ENCODE assay signal across 8 mouse cellular contexts in the genomic region with DNA sequence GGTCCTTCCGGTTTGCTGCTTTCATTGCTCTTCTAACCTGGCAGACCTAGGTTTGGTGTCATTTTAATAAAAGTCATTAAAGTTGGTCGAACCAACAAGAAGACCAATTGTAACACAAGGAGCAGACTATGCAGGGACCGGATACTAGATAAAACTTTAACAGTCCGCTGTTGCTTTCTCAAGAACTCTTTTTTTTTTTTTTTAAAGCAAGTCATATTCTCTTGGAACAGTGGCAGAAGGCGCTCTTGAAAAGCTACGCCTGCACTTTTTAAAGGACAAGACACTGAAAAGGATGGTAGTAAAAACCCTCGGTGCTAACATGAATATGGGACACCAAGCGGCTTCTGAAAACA. TPM values are rescaled to one million over a fixed set of nuclear protein-coding genes. Genes with fewer than 3 reads are reported as not detected.
A peak's percentile ranks its signal among the peaks of the same experiment; 100 is the strongest.
DNase-seq lines count a peak whose midpoint lies in the region; ATAC-seq and TF ChIP-seq lines count a peak whose summit lies in the region.

No protein-coding gene starts in this region.

- H3K4me2 ChIP-seq in heart, embryonic 13.5 days = peak overlapping the region; percentile 77
- H3K4me2 ChIP-seq in heart, embryonic 16.5 days (ENCODE audit: low read depth, low read length) = peak overlapping the region; percentile 58

- no peak for ATAC-seq in heart, embryonic 13.5 days (ENCODE audit: extremely low read depth, insufficient number of reproducible peaks, low FRiP score, low TSS enrichment)
- ATAC-seq in G1E (ENCODE audit: extremely low read depth, insufficient number of reproducible peaks, low FRiP score, poor library complexity, severe bottlenecking) = no peak
- no peak for ATAC-seq in heart, embryonic 16.5 days (replicated peaks; ENCODE audit: extremely low read depth, insufficient read depth, low FRiP score)

- H3K9ac ChIP-seq in heart, embryonic 13.5 days = peak overlapping the region; percentile 92
- peak overlapping the region; percentile 82 for H3K9ac ChIP-seq in heart, embryonic 16.5 days (ENCODE audit: low read length)

- no peaks in the 10 kb centered on the region for H3K9me3 ChIP-seq in heart, embryonic 13.5 days
- no peaks in the 10 kb centered on the region for H3K9me3 ChIP-seq in G1E (replicated peaks)
- H3K9me3 ChIP-seq in heart, embryonic 16.5 days (replicated peaks; ENCODE audit: control insufficient read depth, low read length) = no peaks in the 10 kb centered on the region
- H3K9me3 ChIP-seq in midbrain, embryonic 10.5 days (replicated peaks) = no peaks in the 10 kb centered on the region

- peaks cover 26% of the 10 kb centered on the region for H3K4me1 ChIP-seq in heart, embryonic 13.5 days
- H3K4me1 ChIP-seq in G1E (ENCODE audit: insufficient read depth, low read depth, low read length) = peaks cover 19% of the 10 kb centered on the region
- peaks cover 12% of the 10 kb centered on the region for H3K4me1 ChIP-seq in heart, embryonic 16.5 days (ENCODE audit: control insufficient read depth, insufficient read depth, low read length)
- peaks cover 13% of the 10 kb centered on the region for H3K4me1 ChIP-seq in midbrain, embryonic 10.5 days

- intact Hi-C loops in left cerebral cortex, postnatal 10 days (cut with DNase I) = no loop called here

- H3K27me3 ChIP-seq in heart, embryonic 13.5 days (replicated peaks) = no peaks in the 10 kb centered on the region
- peaks cover 9% of the 10 kb centered on the region for H3K27me3 ChIP-seq in G1E (ENCODE audit: insufficient read depth, low read length)
- H3K27me3 ChIP-seq in heart, embryonic 16.5 days (ENCODE audit: control insufficient read depth, insufficient read depth, low read length) = no peaks in the 10 kb centered on the region
- no peaks in the 10 kb centered on the region for H3K27me3 ChIP-seq in midbrain, embryonic 10.5 days (ENCODE audit: low read depth, poor library complexity, severe bottlenecking)

- TF ChIP-seq CTCF in G1E (IDR thresholded peaks at IDR 0.05; ENCODE audit: low read depth, low read length) = no peak

- DNase-seq in heart, adult 11 months = no peak
- DNase-seq in G1E (ENCODE audit: low spot score) = peak; percentile 3
- no peak for DNase-seq in midbrain, embryonic 10.5 days (ENCODE audit: low spot score)
- no peak for DNase-seq in spleen, postnatal 14 days (ENCODE audit: low spot score in 2 of 2)
- no peak for DNase-seq in left cerebral cortex, postnatal 10 days (ENCODE audit: extremely low spot score in 1 of 2, low spot score in 2 of 2)
- no peak for DNase-seq in layer of hippocampus, adult 9-11 months

- H3K27ac ChIP-seq in heart, embryonic 13.5 days (replicated peaks) = peak overlapping the region; percentile 95
- peak overlapping the region; percentile 89 for H3K27ac ChIP-seq in heart, embryonic 16.5 days (ENCODE audit: low read length)
- H3K27ac ChIP-seq in midbrain, embryonic 10.5 days (replicated peaks) = peak overlapping the region; percentile 89

- peaks cover 12% of the 10 kb centered on the region for H3K36me3 ChIP-seq in heart, embryonic 13.5 days
- H3K36me3 ChIP-seq in G1E (replicated peaks) = peaks cover 15% of the 10 kb centered on the region
- peaks cover 4% of the 10 kb centered on the region for H3K36me3 ChIP-seq in heart, embryonic 16.5 days (ENCODE audit: control insufficient read depth, insufficient read depth)
- H3K36me3 ChIP-seq in midbrain, embryonic 10.5 days = no peaks in the 10 kb centered on the region

- H3K4me3 ChIP-seq in heart, embryonic 13.5 days = peak overlapping the region; percentile 89
- H3K4me3 ChIP-seq in G1E (ENCODE audit: low read depth, low read length) = peak overlapping the region; percentile 80
- peak overlapping the region; percentile 75 for H3K4me3 ChIP-seq in heart, embryonic 16.5 days (ENCODE audit: low read length)
- H3K4me3 ChIP-seq in midbrain, embryonic 10.5 days = peak overlapping the region; percentile 82

- 4% methylated on average over 8 of the region's 8 CpGs for WGBS in heart, embryonic 13.5 days
- WGBS in heart, embryonic 16.5 days = 6% methylated on average over 8 of the region's 8 CpGs
- WGBS in midbrain, embryonic 10.5 days = 17% methylated on average over 8 of the region's 8 CpGs

RNA-seq across cellular contexts. Expression of a gene that starts 0.7 kb away (rescaled TPM):
- polyA plus RNA-seq in heart, embryonic 13.5 days (2015; fragmentation: Nextera tagmentation; extraction: Ambion mirVana) = 24.2 and 26.3 TPM in 2 replicates
- total RNA-seq in G1E (2014; fragmentation: Nextera tagmentation) = 35.6 and 36.7 TPM in 2 replicates
- 27.9 and 28.3 TPM in 2 replicates for total RNA-seq in G1E (2017)
- 8.6 and 9.4 TPM in 2 replicates for polyA plus RNA-seq in G1E (2012)
- polyA plus RNA-seq in heart, embryonic 16.5 days (2015; fragmentation: Nextera tagmentation; extraction: Ambion mirVana) = 32.2 and 33.1 TPM in 2 replicates
- 24.1 and 26.7 TPM in 2 replicates for polyA plus RNA-seq in midbrain, embryonic 10.5 days (2016; fragmentation: Nextera tagmentation; extraction: Ambion mirVana)
- total RNA-seq in left cerebral cortex, postnatal 10 days (2021) = 10 to 100 TPM; 14.1 to 15.2 TPM

RNA-seq across cellular contexts. Expression of a gene that starts 50.2 kb away (rescaled TPM):
- polyA plus RNA-seq in heart, embryonic 13.5 days (2015; fragmentation: Nextera tagmentation; extraction: Ambion mirVana) = 0.13 and 0.25 TPM in 2 replicates
- total RNA-seq in G1E (2014; fragmentation: Nextera tagmentation) (not detected in 2 replicates), G1E (2017) (0.16 and 0.17 TPM in 2 replicates)
- polyA plus RNA-seq in G1E (2012) = not detected in 2 replicates
- 0.10 and 0.21 TPM in 2 replicates for polyA plus RNA-seq in heart, embryonic 16.5 days (2015; fragmentation: Nextera tagmentation; extraction: Ambion mirVana)
- 0.06 TPM in 1 of 2 replicates, not detected in the other for polyA plus RNA-seq in midbrain, embryonic 10.5 days (2016; fragmentation: Nextera tagmentation; extraction: Ambion mirVana)
- not detected for total RNA-seq in left cerebral cortex, postnatal 10 days (2021)
